Mouse (Mus musculus) lung, postnatal 36 days (tissue): ENCODE results near the gene Rhoj.
"Not testable (repeated sequence)": the region's sequence is repeated elsewhere in the genome, so short reads cannot be mapped to it uniquely, and the experiment has no call there.

Source experiments
- DNase-seq: peaks from one replicate; pipeline ENCODE4 v3.0.0; 2022; ENCODE audit warnings: mixed read lengths

The Rhoj gene

GRCm38 (mm10) chr12:75396616-75397015, 88.5 kb downstream of the Rhoj start:
- no peak for DNase-seq

- peak; percentile 53 for DNase-seq
Observed at GRCm38 (mm10) chr12:75397077-75397476, 89.0 kb downstream of the Rhoj start.

GRCm38 (mm10) chr12:75412964-75413363, 104.8 kb downstream of the Rhoj start:
- peak; percentile 74 for DNase-seq

- DNase-seq: peak; percentile 59
Observed at GRCm38 (mm10) chr12:75414991-75415390, 106.9 kb downstream of the Rhoj start.

GRCm38 (mm10) chr12:75416681-75417080, 108.6 kb downstream of the Rhoj start, which contains the start of gene Gphb5:
Gphb5 (minus strand) TSS chr12:75416781.
- no peak for DNase-seq

GRCm38 (mm10) chr12:75424359-75424758, 116.2 kb downstream of the Rhoj start:
- DNase-seq: no peak

GRCm38 (mm10) chr12:75424817-75425216, 116.7 kb downstream of the Rhoj start:
- no peak for DNase-seq

GRCm38 (mm10) chr12:75425882-75426281, 117.8 kb downstream of the Rhoj start:
- DNase-seq: no peak

- DNase-seq: no peak
Observed at GRCm38 (mm10) chr12:75428719-75429118, 120.6 kb downstream of the Rhoj start.

- DNase-seq: no peak
Observed at GRCm38 (mm10) chr12:75429685-75430396, 121.7 kb downstream of the Rhoj start.

GRCm38 (mm10) chr12:75432400-75432799, 124.3 kb downstream of the Rhoj start:
- not testable (repeated sequence) for DNase-seq

GRCm38 (mm10) chr12:75446245-75446644, 138.1 kb downstream of the Rhoj start:
- peak; percentile 46 for DNase-seq

GRCm38 (mm10) chr12:75448921-75449320, 140.8 kb downstream of the Rhoj start:
- peak; percentile 83 for DNase-seq

- peak; percentile 54 for DNase-seq
Observed at GRCm38 (mm10) chr12:75449475-75449966, 141.4 kb downstream of the Rhoj start.

GRCm38 (mm10) chr12:75450011-75450410, 141.9 kb downstream of the Rhoj start:
- peak; percentile 79 for DNase-seq

GRCm38 (mm10) chr12:75450592-75450991, 142.5 kb downstream of the Rhoj start:
- DNase-seq: no peak
